Mouse (Mus musculus): Measurements from ENCODE around the gene Zfp28. TPM values are rescaled to one million over a fixed set of nuclear protein-coding genes. Genes with fewer than 3 reads are reported as not detected.

Gene Zfp28
- total and polyA plus RNA-seq, 3 experiments = 0.82 to 1.2 (median 1.1) TPM

GRCm38 (mm10) chr7:6419894-6420293, 36.8 kb downstream of the Zfp28 start:
- Histone ChIP-seq H3K27me3 (replicated peaks) (no peaks in the 10 kb centered on the region), H3K27ac (ENCODE audit: insufficient read depth, low read depth) (no peak overlapping the region), H3K9me3 (replicated peaks; ENCODE audit: low read length) (peaks cover 25% of the 10 kb centered on the region), H3K9ac (ENCODE audit: insufficient read depth, low read depth) (no peak overlapping the region), H3K4me1 (ENCODE audit: control insufficient read depth in 1 of 2, insufficient read depth in 2 of 2) (no peaks in the 10 kb centered on the region), H3K4me3 (replicated peaks in 1 of 3; ENCODE audit: low read depth in 2 of 3, low read length in 2 of 3, poor library complexity in 1 of 3) (no peak overlapping the region), H3K36me3 (replicated peaks in 1 of 2; ENCODE audit: control insufficient read depth in 1 of 2, insufficient read depth in 1 of 2, low read length in 1 of 2) (no peaks in the 10 kb centered on the region), H3K4me2 (ENCODE audit: insufficient read depth, low read depth, poor library complexity, severe bottlenecking) (no peak overlapping the region), H3K79me2 (replicated peaks; ENCODE audit: control insufficient read depth, extremely low read depth, insufficient read depth, poor library complexity, severe bottlenecking) (no peaks in the 10 kb centered on the region)
- DNase-seq (ENCODE audit: extremely low read depth) = no peak
- dilution Hi-C loops (cut with MboI; ENCODE audit: extremely low pct_ligation_motif_present, extremely low pct_unique_long_range_greater_than_20kb, low sequenced_read_pairs) (no loop called here), in situ Hi-C loops (cut with MboI; ENCODE audit: low pct_ligation_motif_present, low pct_unique_long_range_greater_than_20kb, low sequenced_read_pairs) (no loop called here)
- TF ChIP-seq CHD1 (IDR thresholded peaks at IDR 0.05; ENCODE audit: low read depth, low read length) (no peak), JUND (conservative IDR thresholded peaks at IDR 0.05; ENCODE audit: low read depth, low read length) (no peak), SIN3A (IDR thresholded peaks at IDR 0.05; ENCODE audit: low read length) (no peak), GABPA (IDR thresholded peaks at IDR 0.05; ENCODE audit: insufficient replicate concordance, low read depth, low read length) (no peak), ZKSCAN1 (IDR thresholded peaks at IDR 0.05; ENCODE audit: borderline replicate concordance, low read depth, low read length) (no peak), USF2 (conservative IDR thresholded peaks at IDR 0.05; ENCODE audit: low read depth, low read length) (no peak)

GRCm38 (mm10) chr7:6429381-6429780, 46.3 kb downstream of the Zfp28 start:
- in situ Hi-C loops (cut with MboI; ENCODE audit: low pct_ligation_motif_present, low pct_unique_long_range_greater_than_20kb, low sequenced_read_pairs) (no loop called here), dilution Hi-C loops (cut with MboI; ENCODE audit: extremely low pct_ligation_motif_present, extremely low pct_unique_long_range_greater_than_20kb, low sequenced_read_pairs) (no loop called here)
- Histone ChIP-seq H3K27me3 (replicated peaks) (no peaks in the 10 kb centered on the region), H3K9me3 (replicated peaks; ENCODE audit: low read length) (peaks cover 26% of the 10 kb centered on the region), H3K27ac (ENCODE audit: insufficient read depth, low read depth) (no peak overlapping the region), H3K4me2 (ENCODE audit: insufficient read depth, low read depth, poor library complexity, severe bottlenecking) (no peak overlapping the region), H3K4me3 (replicated peaks in 1 of 3; ENCODE audit: low read depth in 2 of 3, low read length in 2 of 3, poor library complexity in 1 of 3) (no peak overlapping the region), H3K9ac (ENCODE audit: insufficient read depth, low read depth) (no peak overlapping the region), H3K79me2 (replicated peaks; ENCODE audit: control insufficient read depth, extremely low read depth, insufficient read depth, poor library complexity, severe bottlenecking) (no peaks in the 10 kb centered on the region), H3K36me3 (replicated peaks in 1 of 2; ENCODE audit: control insufficient read depth in 1 of 2, insufficient read depth in 1 of 2, low read length in 1 of 2) (no peaks in the 10 kb centered on the region), H3K4me1 (ENCODE audit: control insufficient read depth in 1 of 2, insufficient read depth in 2 of 2) (no peaks in the 10 kb centered on the region)
- TF ChIP-seq CTCF (conservative IDR thresholded peaks at IDR 0.05 in 1 of 2, IDR thresholded peaks at IDR 0.05 in 1 of 2; ENCODE audit: low read depth in 2 of 2, low read length in 2 of 2) (peak in 1 of 2 experiments; percentile 25; a peak in 2 of 4 replicates), SIN3A (IDR thresholded peaks at IDR 0.05; ENCODE audit: low read length) (no peak)
- no peak for DNase-seq (ENCODE audit: extremely low read depth)

- H3K36me3 ChIP-seq (replicated peaks in 1 of 2; ENCODE audit: control insufficient read depth in 1 of 2, insufficient read depth in 1 of 2, low read length in 1 of 2) = no peaks in the 10 kb centered on the region
- H3K27ac ChIP-seq (ENCODE audit: insufficient read depth, low read depth) = no peak overlapping the region
- no peaks in the 10 kb centered on the region for H3K27me3 ChIP-seq (replicated peaks)
- in situ Hi-C loops (cut with MboI; ENCODE audit: low pct_ligation_motif_present, low pct_unique_long_range_greater_than_20kb, low sequenced_read_pairs) (no loop called here), dilution Hi-C loops (cut with MboI; ENCODE audit: extremely low pct_ligation_motif_present, extremely low pct_unique_long_range_greater_than_20kb, low sequenced_read_pairs) (no loop called here)
- no peaks in the 10 kb centered on the region for H3K79me2 ChIP-seq (replicated peaks; ENCODE audit: control insufficient read depth, extremely low read depth, insufficient read depth, poor library complexity, severe bottlenecking)
- no peak overlapping the region for H3K9ac ChIP-seq (ENCODE audit: insufficient read depth, low read depth)
- no peaks in the 10 kb centered on the region for H3K4me1 ChIP-seq (ENCODE audit: control insufficient read depth in 1 of 2, insufficient read depth in 2 of 2)
- peak; percentile 15 for DNase-seq (ENCODE audit: extremely low read depth)
- TF ChIP-seq TBP (conservative IDR thresholded peaks at IDR 0.05; ENCODE audit: low read depth, low read length) (no peak), SMC3 (IDR thresholded peaks at IDR 0.05; ENCODE audit: low read depth, low read length) (peak; percentile 43), MAFK (IDR thresholded peaks at IDR 0.05; ENCODE audit: insufficient replicate concordance, low read length) (no peak), JUN (IDR thresholded peaks at IDR 0.05; ENCODE audit: insufficient read depth, low read depth, low read length) (no peak), RAD21 (IDR thresholded peaks at IDR 0.05; ENCODE audit: low read depth, low read length) (peak; percentile 14), UBTF (IDR thresholded peaks at IDR 0.05; ENCODE audit: low read depth, low read length) (no peak), KAT2A (IDR thresholded peaks at IDR 0.05; ENCODE audit: insufficient replicate concordance, low read length) (no peak), ZNF384 (IDR thresholded peaks at IDR 0.05; ENCODE audit: low read depth, low read length) (no peak), MXI1 (IDR thresholded peaks at IDR 0.05; ENCODE audit: low read depth, low read length) (no peak), MAZ (IDR thresholded peaks at IDR 0.05; ENCODE audit: low read depth, low read length) (no peak), SIN3A (IDR thresholded peaks at IDR 0.05; ENCODE audit: low read length) (no peak), USF1 (IDR thresholded peaks at IDR 0.05; ENCODE audit: low read depth, low read length) (no peak), CHD2 (IDR thresholded peaks at IDR 0.05; ENCODE audit: low read length) (no peak), PAX5 (IDR thresholded peaks at IDR 0.05; ENCODE audit: low read length) (no peak), CTCF (conservative IDR thresholded peaks at IDR 0.05 in 1 of 2, IDR thresholded peaks at IDR 0.05 in 1 of 2; ENCODE audit: low read depth in 2 of 2, low read length in 2 of 2) (peak; percentile 26 to 58; a peak in 3 of 4 replicates)
- no peak overlapping the region for H3K4me3 ChIP-seq (replicated peaks in 1 of 3; ENCODE audit: low read depth in 2 of 3, low read length in 2 of 3, poor library complexity in 1 of 3)
- H3K4me2 ChIP-seq (ENCODE audit: insufficient read depth, low read depth, poor library complexity, severe bottlenecking) = no peak overlapping the region
- peaks cover 22% of the 10 kb centered on the region for H3K9me3 ChIP-seq (replicated peaks; ENCODE audit: low read length)
These were observed 47.2 kb downstream of the Zfp28 start for GRCm38 (mm10) chr7:6430342-6430741.

Data from CH12.LX (cell line).